Mouse (Mus musculus) left cerebral cortex, adult 2 months (tissue): ENCODE results near the gene Invs. TPM values are rescaled to one million over a fixed set of nuclear protein-coding genes. Genes with fewer than 3 reads are reported as not detected.
A peak's percentile ranks its signal among the peaks of the same experiment; 100 is the strongest.
"Not testable (repeated sequence)": the region's sequence is repeated elsewhere in the genome, so short reads cannot be mapped to it uniquely, and the experiment has no call there.

ENCODE experiments used
- DNase-seq, 2 experiments: peaks; one replicate each; pipeline ENCODE4 v3.0.0; 2021 to 2022; ENCODE audit warnings: low spot score in 2 of 2, mixed read lengths in 1 of 2; ENCODE audit errors: extremely low spot score in 1 of 2
- H3K27ac ChIP-seq: fragments of 200-600 bp; 2 replicates; pipeline ENCODE4 v1.8.1; 2022
- H3K4me3 ChIP-seq: fragments of 200-600 bp; 2 replicates; pipeline ENCODE4 v1.8.1; 2022
- CTCF ChIP-seq: fragments of 200-600 bp; IDR thresholded peaks from 2 replicates; pipeline ENCODE4 v1.8.1; 2022; ENCODE audit warnings: antibody characterized with exemption, mild to moderate bottlenecking, moderate library complexity
- intact Hi-C: fragments of 180-260 bp; cut with DNase I; formaldehyde crosslinking; loops from one replicate; pipeline ENCODE4 v1.15.1; 2025
- total RNA-seq, 2 experiments: library from RNA; stranded (reverse); gene quantifications; 2 replicates each; pipeline ENCODE4 v1.2.3; 2021

The Invs gene
- total RNA-seq, 2 experiments from 2014 or later: 12.7 to 13.3 TPM

DNA sequence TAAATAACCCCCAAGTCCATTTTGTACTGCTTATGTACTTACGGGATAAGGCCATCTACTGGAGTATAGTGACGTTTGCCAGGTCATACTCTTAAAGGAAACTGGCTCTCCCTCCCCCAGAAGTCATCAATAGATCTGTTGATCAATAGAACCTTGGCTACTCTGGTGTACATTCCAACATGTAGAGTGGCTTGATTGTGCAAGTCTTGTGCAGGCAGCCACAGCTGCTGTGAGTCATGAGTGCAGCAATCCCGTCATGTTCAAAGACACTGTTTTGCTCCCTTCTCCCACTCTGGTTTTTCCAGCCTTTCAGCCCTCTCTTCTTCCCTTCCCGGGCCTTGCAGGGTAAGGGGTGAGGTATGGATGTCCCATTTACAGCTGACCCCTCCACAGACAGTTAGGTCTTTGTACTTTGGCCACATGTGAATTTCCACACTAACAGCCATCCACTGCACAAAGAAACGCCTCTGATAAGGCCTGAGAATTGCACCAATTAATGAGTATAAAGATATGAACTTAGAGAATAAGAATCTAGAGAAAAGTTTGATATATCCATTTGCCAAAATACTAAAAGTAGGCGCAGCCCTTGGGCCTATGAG lies 53.0 kb downstream of the Invs start:
- intact Hi-C loops: no loop called here
- no peak for DNase-seq
- H3K27ac ChIP-seq: no peak overlapping the region
- H3K4me3 ChIP-seq: no peak overlapping the region
- TF ChIP-seq CTCF: no peak

- TF ChIP-seq CTCF: peak; percentile 25
- Histone ChIP-seq H3K27ac (no peak overlapping the region), H3K4me3 (no peak overlapping the region)
- intact Hi-C loops: no loop called here
- no peak for DNase-seq
Observed at GRCm38 (mm10) chr4:48334927-48335763, 55.6 kb downstream of the Invs start.

- no peak overlapping the region for H3K4me3 ChIP-seq
- intact Hi-C loops: no loop called here
- no peak for TF ChIP-seq CTCF
- DNase-seq: no peak
- no peak overlapping the region for H3K27ac ChIP-seq
Observed at GRCm38 (mm10) chr4:48342705-48343104, 63.1 kb downstream of the Invs start.

GRCm38 (mm10) chr4:48362367-48362766 lies 82.8 kb downstream of the Invs start:
- TF ChIP-seq CTCF: no peak
- no peak for DNase-seq
- H3K4me3 ChIP-seq: no peak overlapping the region
- H3K27ac ChIP-seq: no peak overlapping the region
- intact Hi-C loops: no loop called here

DNA sequence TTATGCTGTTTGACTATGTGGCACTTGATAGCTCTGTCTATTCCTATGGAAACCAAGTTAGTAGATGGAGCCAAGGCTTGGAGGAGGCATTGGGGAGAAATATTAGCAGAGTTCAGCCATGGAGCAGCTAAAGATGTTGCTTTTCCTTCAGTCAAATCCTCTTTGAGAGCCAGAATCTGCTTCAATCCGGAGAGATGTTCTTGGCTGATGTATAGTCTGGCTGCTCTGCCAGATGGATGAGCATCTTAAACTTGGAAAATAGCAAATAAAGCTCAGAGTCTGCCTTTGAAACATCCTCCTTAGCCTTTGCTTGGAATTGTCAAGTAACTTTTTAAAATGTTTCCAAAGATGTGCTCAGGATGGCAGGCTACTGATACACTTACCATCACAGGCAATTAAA lies 91.5 kb downstream of the Invs start:
- intact Hi-C loops: no loop called here
- no peak for TF ChIP-seq CTCF
- Histone ChIP-seq H3K4me3 (no peak overlapping the region), H3K27ac (no peak overlapping the region)
- DNase-seq: no peak

DNA sequence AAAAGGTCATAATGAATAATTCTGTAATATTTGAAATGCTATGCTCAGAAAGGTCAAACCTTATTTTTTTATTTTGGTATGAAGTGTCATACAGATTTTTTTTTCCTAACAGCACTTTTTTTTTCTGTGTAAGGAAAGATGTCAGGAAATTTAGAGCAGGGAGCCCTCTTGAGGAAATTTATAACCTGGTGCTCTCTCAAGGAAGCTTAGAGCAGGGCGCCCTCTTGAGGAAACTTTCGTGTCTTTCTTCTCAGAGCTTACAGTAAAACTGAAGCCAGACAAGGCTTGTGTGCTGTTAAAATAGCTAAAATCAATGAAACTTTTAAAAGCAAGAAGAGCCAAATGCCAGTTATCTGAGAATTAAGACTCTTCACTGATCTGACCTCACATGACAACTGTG lies 101.4 kb downstream of the Invs start:
- DNase-seq: peak; percentile 69 to 73
- TF ChIP-seq CTCF: peak; percentile 87
- Histone ChIP-seq H3K27ac (no peak overlapping the region), H3K4me3 (no peak overlapping the region)
- intact Hi-C loops: loop anchor here (1.0 to 5.0 kb wide), 7 partner anchors 65 to 964 kb away; no protein-coding TSS in a partner anchor

DNA sequence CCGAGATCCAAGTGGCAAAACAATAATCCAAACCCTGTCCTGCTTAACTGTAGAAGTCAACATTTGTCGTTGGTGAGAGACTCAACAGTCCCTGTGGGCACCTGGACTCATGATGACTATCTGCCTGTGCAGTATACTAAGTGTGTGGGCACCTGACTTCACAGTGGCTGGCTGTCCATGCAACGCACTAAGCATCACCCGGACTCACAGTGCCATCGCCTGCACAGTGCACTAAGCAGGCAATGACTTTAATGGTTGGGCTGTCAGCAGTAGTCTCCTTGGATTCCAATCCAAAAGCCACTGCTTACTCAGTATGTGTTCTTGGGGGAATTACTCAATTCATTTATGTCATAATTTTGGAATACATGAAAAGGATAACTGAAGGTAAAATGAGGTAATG lies 102.9 kb downstream of the Invs start:
- DNase-seq: no peak
- Histone ChIP-seq H3K4me3 (no peak overlapping the region), H3K27ac (no peak overlapping the region)
- TF ChIP-seq CTCF: no peak
- intact Hi-C loops: loop anchor here (5.0 kb wide), 5 partner anchors 175 to 965 kb away; no protein-coding TSS in a partner anchor

DNA sequence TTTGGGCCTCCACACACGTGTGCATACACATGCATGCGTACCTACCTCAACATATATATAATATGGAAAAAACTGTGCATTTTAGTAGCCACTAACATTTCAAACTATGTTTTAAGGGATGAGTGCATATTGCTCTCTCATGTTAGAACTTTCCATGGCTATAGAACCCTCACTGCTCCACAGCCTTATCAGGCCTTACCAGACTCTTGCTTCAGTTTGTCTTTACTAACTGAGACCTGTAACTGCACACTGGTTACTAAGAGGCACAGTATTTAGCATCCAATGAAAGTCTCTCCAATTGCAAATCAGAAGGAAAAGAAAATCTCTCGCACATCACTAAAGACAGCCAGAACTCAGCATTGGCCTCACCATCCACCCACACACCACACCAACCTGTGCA lies 117.4 kb downstream of the Invs start:
- DNase-seq: no peak
- TF ChIP-seq CTCF: no peak
- intact Hi-C loops: no loop called here
- no peak overlapping the region for H3K27ac ChIP-seq
- no peak overlapping the region for H3K4me3 ChIP-seq

DNA sequence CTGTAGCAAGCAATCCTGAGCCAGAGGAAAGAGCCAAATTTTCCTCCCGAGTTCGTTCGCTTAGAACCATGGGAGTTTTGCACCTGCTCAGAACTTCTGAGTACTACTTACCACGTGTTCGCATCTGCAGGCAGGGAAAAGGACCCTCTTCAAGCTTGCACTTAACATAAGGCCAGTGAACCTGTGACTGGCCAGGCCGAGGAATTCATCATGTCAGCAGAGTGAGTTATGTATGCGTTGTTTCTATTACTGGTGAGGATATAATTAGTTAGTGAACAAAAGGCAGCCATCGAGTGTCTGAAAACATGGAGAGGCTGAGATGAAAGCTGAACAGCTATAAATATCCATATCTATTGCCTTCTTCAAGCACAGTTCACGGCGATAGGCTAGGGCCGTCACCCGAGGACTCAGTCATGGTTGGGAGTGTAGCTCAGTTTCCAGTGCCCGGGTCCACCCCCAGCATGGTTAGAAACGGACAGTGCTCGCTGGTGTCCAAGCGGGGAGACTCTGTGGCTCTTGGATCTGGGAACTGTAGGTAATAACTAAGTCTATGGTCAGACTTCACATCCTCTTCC lies 123.6 kb downstream of the Invs start:
- Histone ChIP-seq H3K27ac (no peak overlapping the region), H3K4me3 (no peak overlapping the region)
- intact Hi-C loops: no loop called here
- DNase-seq: no peak
- TF ChIP-seq CTCF: no peak

DNA sequence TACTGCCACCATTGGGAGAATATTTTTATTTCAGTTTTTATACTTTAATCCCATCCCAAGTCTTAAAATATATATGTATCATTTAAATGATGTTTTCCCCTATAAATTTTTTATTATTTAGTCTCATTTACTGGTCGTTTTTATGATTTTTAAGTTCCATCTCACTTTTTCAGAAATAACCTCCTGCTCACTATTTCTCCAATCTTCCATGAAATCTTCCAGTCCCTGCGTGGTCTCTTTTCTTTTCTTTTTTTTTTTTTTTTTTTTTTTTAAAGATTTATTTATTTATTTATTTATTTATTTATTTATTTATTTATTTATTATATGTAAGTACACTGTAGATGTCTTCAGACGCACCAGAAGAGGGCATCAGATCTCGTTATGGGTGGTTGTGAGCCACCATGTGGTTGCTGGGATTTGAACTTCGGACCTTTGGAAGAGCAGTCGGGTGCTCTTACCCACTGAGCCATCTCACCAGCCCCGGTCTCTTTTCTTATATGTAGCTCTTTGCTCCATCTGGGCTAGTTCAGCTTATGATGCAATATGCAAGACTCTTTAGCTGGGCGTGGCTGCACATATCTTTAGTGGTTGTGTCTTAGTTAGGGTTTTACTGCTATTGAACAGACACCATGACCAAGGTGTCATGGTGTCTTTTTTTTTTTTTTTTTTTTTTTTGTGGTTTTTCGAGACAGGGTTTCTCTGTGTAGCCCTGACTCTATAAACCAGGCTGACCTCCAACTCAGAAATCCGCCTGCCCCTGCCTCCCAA lies 126.3 kb downstream of the Invs start:
- intact Hi-C loops: loop anchor here (5.0 kb wide), 2 partner anchors 884 to 984 kb away; no protein-coding TSS in a partner anchor
- H3K27ac ChIP-seq, H3K4me3 ChIP-seq, DNase-seq: not testable (repeated sequence)

GRCm38 (mm10) chr4:48407350-48408039 lies 127.9 kb downstream of the Invs start:
- intact Hi-C loops: loop anchor here (5.0 kb wide), 2 partner anchors 885 to 985 kb away; no protein-coding TSS in a partner anchor
- peak; percentile 92 for TF ChIP-seq CTCF
- DNase-seq: peak; percentile 47 to 70
- Histone ChIP-seq H3K27ac (no peak overlapping the region), H3K4me3 (no peak overlapping the region)
